Mouse (Mus musculus): Measurements from ENCODE around the gene Hist1h2be.

GRCm38 (mm10) chr13:23554925-23555838, 65.7 kb downstream of the Hist1h2be start:
- TF ChIP-seq POLR2A (IDR thresholded peaks at IDR 0.05; ENCODE audit: low read depth, low read length) (peak; percentile 99), CTCF (IDR thresholded peaks at IDR 0.05; ENCODE audit: borderline replicate concordance, insufficient read depth, low read length) (no peak)

Measured in embryonic fibroblast, embryonic 13.5 days (primary cell).